Mouse (Mus musculus) bone marrow, adult 2 months (tissue): ENCODE data around the gene Atf5. TPM values are rescaled to one million over a fixed set of nuclear protein-coding genes. Genes with fewer than 3 reads are reported as not detected.

Experiments
- H3K27ac ChIP-seq: fragments of 200-500 bp; 2 replicates; pipeline ENCODE4 v1.5.1; 2012; ENCODE audit warnings: low read depth, mild to moderate bottlenecking, control low read depth, inconsistent platforms, low read length; ENCODE audit not compliant: control insufficient read depth, poor library complexity, insufficient read depth
- H3K4me1 ChIP-seq: fragments of 200-500 bp; 2 replicates; pipeline ENCODE4 v1.6.1; 2011; ENCODE audit warnings: low read length; ENCODE audit not compliant: control insufficient read depth, insufficient read depth
- H3K4me3 ChIP-seq: fragments of 200-500 bp; replicated peaks from 2 replicates; pipeline ENCODE3; 2011; ENCODE audit warnings: mild to moderate bottlenecking, low read depth, low read length, control low read depth; ENCODE audit not compliant: control insufficient read depth
- CTCF ChIP-seq: fragments of 200-500 bp; IDR thresholded peaks from 2 replicates; pipeline ENCODE4 v1.5.1; 2011; ENCODE audit warnings: low read length, control low read depth; ENCODE audit not compliant: control insufficient read depth, insufficient read depth
- POLR2A ChIP-seq: fragments of 200-500 bp; IDR thresholded peaks from 2 replicates; pipeline ENCODE4 v1.6.1; 2011; ENCODE audit warnings: low read depth, mild to moderate bottlenecking, control low read depth, low read length, borderline replicate concordance; ENCODE audit not compliant: control insufficient read depth
- WGBS: fragments of 180-500 bp; shearing (Covaris S2); methylation state at CpG from one replicate; pipeline ENCODE4 v1.1.7; 2018; 5-methylcytosine and 5-hydroxymethylcytosine counted together
- polyA plus RNA-seq: library from polyadenylated mRNA; stranded (reverse); fragments of >200 nt; gene quantifications from 2 replicates; pipeline ENCODE4 v1.2.4, GENCODE M21; 2011; ENCODE audit warnings: low replicate concordance; ENCODE audit not compliant: missing spikeins, insufficient read depth, insufficient read length

The Atf5 gene
- polyA plus RNA-seq, 1 experiment: 32.7 TPM

- no peak for TF ChIP-seq CTCF
- TF ChIP-seq POLR2A: no peak
- H3K27ac ChIP-seq: no peak overlapping the region
- WGBS: 73% methylated on average over 4 of the region's 4 CpGs
- no peaks in the 10 kb centered on the region for H3K4me1 ChIP-seq
- H3K4me3 ChIP-seq: no peak overlapping the region
These were observed 26.4 kb downstream of the Atf5 start for GRCm38 (mm10) chr7:44790066-44790465.

- H3K27ac ChIP-seq: no peak overlapping the region
- no peaks in the 10 kb centered on the region for H3K4me1 ChIP-seq
- H3K4me3 ChIP-seq: no peak overlapping the region
- WGBS: 79% methylated on average over 3 of the region's 3 CpGs
- TF ChIP-seq POLR2A (no peak), CTCF (no peak)
These were observed 26.9 kb downstream of the Atf5 start for GRCm38 (mm10) chr7:44789531-44789930.

GRCm38 (mm10) chr7:44780101-44780500 lies 36.4 kb downstream of the Atf5 start:
- 80% methylated on average over 8 of the region's 8 CpGs for WGBS
- TF ChIP-seq CTCF (no peak), POLR2A (no peak)
- no peak overlapping the region for H3K27ac ChIP-seq

DNA sequence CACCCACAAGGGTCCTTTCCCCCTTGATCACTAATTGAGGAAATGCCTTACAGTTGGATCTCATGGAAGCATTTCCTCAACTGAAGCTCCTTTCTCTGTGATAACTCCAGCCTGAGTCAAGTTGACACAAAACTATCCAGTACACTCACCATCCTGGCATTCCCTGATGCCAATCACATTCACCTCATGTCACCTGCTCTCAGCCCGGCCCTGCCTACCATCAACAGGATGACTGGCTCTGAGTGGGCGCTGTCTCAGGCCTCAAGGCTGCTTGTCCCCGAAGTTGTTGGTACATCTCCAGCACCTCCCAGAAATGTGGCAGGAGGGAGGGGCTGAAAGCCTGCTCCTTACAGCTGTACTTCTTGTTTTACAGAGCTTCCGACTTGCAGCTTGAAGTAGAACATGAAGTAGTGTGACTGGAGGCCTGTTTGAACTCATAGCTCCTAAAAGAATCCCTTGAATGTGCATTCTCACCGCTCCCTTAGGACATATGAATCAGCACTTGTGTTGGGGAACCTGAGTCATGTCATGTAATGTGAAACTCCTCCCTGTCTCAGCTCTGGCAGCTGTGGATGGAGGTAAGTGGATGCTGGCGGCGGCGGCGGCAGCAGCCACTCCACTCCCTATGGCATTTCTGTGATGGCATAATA lies 39.5 kb downstream of the Atf5 start:
- H3K4me1 ChIP-seq: no peaks in the 10 kb centered on the region
- WGBS: 86% methylated on average over 9 of the region's 9 CpGs
- TF ChIP-seq CTCF: no peak
- TF ChIP-seq POLR2A: no peak
- H3K27ac ChIP-seq: no peak overlapping the region
- no peak overlapping the region for H3K4me3 ChIP-seq

More at GRCm38 (mm10) chr7:44780101-44780500, 36.4 kb downstream of the Atf5 start:
- Histone ChIP-seq H3K4me3 (no peak overlapping the region), H3K4me1 (no peaks in the 10 kb centered on the region)

- H3K27ac ChIP-seq: no peak overlapping the region
- no peak overlapping the region for H3K4me3 ChIP-seq
- TF ChIP-seq CTCF (no peak), POLR2A (no peak)
- H3K4me1 ChIP-seq: no peaks in the 10 kb centered on the region; the same call in 1 of the 2 replicates
- WGBS: 68% methylated on average over 8 of the region's 8 CpGs
These were observed 43.8 kb downstream of the Atf5 start for GRCm38 (mm10) chr7:44772591-44773204.

DNA sequence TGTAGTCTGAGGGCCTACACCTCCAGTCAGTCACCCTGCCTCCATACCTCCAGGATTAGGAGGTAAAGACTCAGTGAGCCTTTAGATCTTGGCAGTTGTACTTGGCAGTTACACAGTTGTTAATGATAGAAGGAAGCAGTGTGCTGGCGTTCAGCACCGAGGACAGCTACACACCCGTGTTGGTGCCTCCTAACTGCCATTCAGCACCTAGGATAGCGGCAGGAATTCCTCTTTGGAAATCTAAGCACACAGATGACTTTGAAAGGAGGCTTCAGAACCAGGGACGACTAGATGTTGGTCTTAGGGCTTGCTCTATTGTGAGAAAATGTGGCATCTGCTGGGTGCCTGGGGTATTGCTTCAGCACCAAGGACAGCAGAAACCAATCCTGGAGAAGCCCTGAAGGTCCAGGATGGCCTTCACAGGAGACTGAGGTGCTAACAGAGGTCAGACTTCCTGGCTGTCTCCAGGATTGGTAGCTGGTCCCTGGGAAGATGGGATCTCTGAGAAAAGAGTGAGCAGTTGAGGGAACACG lies 46.3 kb downstream of the Atf5 start:
- no peak for TF ChIP-seq POLR2A
- TF ChIP-seq CTCF: no peak
- Histone ChIP-seq H3K4me1 (no peaks in the 10 kb centered on the region; the same call in 1 of the 2 replicates), H3K27ac (no peak overlapping the region), H3K4me3 (no peak overlapping the region)
- WGBS: 58% methylated on average over 6 of the region's 6 CpGs

DNA sequence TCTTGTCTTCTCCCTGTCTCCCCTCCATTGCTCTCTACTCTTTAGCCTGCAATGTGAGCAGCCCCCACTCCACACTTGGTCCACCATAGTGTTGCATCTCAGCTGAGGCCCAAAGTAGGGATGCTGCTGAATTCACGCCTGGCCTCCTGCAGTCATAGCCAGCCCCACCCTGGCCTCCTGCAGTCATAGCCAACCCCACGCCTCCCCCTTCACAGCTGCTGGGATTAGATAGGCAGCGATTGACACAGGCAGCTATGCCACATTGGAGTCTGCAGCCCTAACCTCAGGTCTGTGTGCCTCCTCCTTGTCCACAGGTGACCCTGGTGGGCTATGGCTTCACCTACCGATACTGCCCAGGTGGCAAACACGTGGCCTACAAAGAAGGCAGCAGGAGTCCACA lies 48.3 kb downstream of the Atf5 start:
- Histone ChIP-seq H3K27ac (no peak overlapping the region), H3K4me1 (no peaks in the 10 kb centered on the region; the same call in 1 of the 2 replicates), H3K4me3 (no peak overlapping the region)
- 84% methylated on average over 5 of the region's 5 CpGs for WGBS
- TF ChIP-seq CTCF (no peak), POLR2A (no peak)

Other genes starting within 250 kb of the Atf5 start
- gene Napsa, start 244.3 kb downstream of the Atf5 start, polyA plus RNA-seq: 21.1 and 49.7 TPM in 2 replicates
- gene Kcnc3, start 226.0 kb downstream of the Atf5 start, polyA plus RNA-seq: 1.1 and 3.9 TPM in 2 replicates
- gene Myh14, start 145.8 kb downstream of the Atf5 start, polyA plus RNA-seq: 0.41 TPM in 1 of 2 replicates, not detected in the other
- not detected in 2 replicates for gene Izumo2, start 107.9 kb downstream of the Atf5 start, polyA plus RNA-seq
- 21.6 and 33.6 TPM in 2 replicates for gene Vrk3, start 68.2 kb downstream of the Atf5 start, polyA plus RNA-seq
- gene Zfp473, start 65.6 kb downstream of the Atf5 start, polyA plus RNA-seq: 0.99 and 2.3 TPM in 2 replicates
- gene Nup62, start 570 bp downstream of the Atf5 start, polyA plus RNA-seq: 24.0 and 44.7 TPM in 2 replicates
- gene Il4i1, start 271 bp downstream of the Atf5 start, polyA plus RNA-seq: 4.2 and 24.8 TPM in 2 replicates
- gene Akt1s1, start 32.3 kb upstream of the Atf5 start, polyA plus RNA-seq: 28.2 and 48.0 TPM in 2 replicates
- 24.5 and 49.2 TPM in 2 replicates for gene Tbc1d17, start 32.4 kb upstream of the Atf5 start, polyA plus RNA-seq
- gene Pnkp, start 40.5 kb upstream of the Atf5 start, polyA plus RNA-seq: 97.5 and 261 TPM in 2 replicates
- 51.3 and 96.4 TPM in 2 replicates for gene Ptov1, start 53.1 kb upstream of the Atf5 start, polyA plus RNA-seq
- 14.6 and 25.4 TPM in 2 replicates for gene Med25, start 76.1 kb upstream of the Atf5 start, polyA plus RNA-seq
- gene Fuz, start 79.4 kb upstream of the Atf5 start, polyA plus RNA-seq: 7.0 and 21.8 TPM in 2 replicates
- gene Ap2a1, start 112.8 kb upstream of the Atf5 start, polyA plus RNA-seq: 43.5 and 60.3 TPM in 2 replicates
- gene Tsks, start 126.5 kb upstream of the Atf5 start, polyA plus RNA-seq: not detected in 2 replicates
- gene Cpt1c, start 158.2 kb upstream of the Atf5 start, polyA plus RNA-seq: 6.5 TPM in 2 replicates
- gene Prmt1, start 169.9 kb upstream of the Atf5 start, polyA plus RNA-seq: 192 and 337 TPM in 2 replicates
- gene Irf3, start 181.0 kb upstream of the Atf5 start, polyA plus RNA-seq: 71.4 and 165 TPM in 2 replicates
- gene Bcl2l12, start 182.1 kb upstream of the Atf5 start, polyA plus RNA-seq: 28.9 and 40.8 TPM in 2 replicates
- 45.6 and 72.1 TPM in 2 replicates for gene Scaf1, start 199.7 kb upstream of the Atf5 start, polyA plus RNA-seq
- gene Rras, start 201.3 kb upstream of the Atf5 start, polyA plus RNA-seq: 11.0 and 14.9 TPM in 2 replicates
- 8.6 and 14.3 TPM in 2 replicates for gene Prr12, start 236.2 kb upstream of the Atf5 start, polyA plus RNA-seq
- gene Nosip, start 245.8 kb upstream of the Atf5 start, polyA plus RNA-seq: 31.8 and 44.8 TPM in 2 replicates
- 13.8 and 18.2 TPM in 2 replicates for gene Prrg2, start 246.0 kb upstream of the Atf5 start, polyA plus RNA-seq